Mouse (Mus musculus) liver, embryonic 14.5 days (tissue): Measurements from ENCODE around the gene Itga3. TPM values are rescaled to one million over a fixed set of nuclear protein-coding genes. Genes with fewer than 3 reads are reported as not detected.
A peak's percentile ranks its signal among the peaks of the same experiment; 100 is the strongest.

Source experiments
- ATAC-seq: fragments of 200-750 bp; cut with Nextera tagmentation; 2 replicates; pipeline ENCODE4 v1.8.0; 2017; ENCODE audit warnings: moderate number of reproducible peaks, mild to moderate bottlenecking, moderate library complexity; ENCODE audit not compliant: insufficient read depth
- DNase-seq, 3 experiments: peaks; one replicate each; pipeline ENCODE4 v3.0.0-alpha.2; 2012 to 2013; ENCODE audit warnings: low read depth in 3 of 3, low spot score in 3 of 3
- H3K27ac ChIP-seq: fragments of 300-500 bp; sonication (generic); 2 replicates; pipeline ENCODE4 v1.5.1; 2014; ENCODE audit warnings: moderate library complexity, mild to moderate bottlenecking, control low read depth, inconsistent platforms
- H3K27me3 ChIP-seq: fragments of 300-500 bp; sonication (generic); 2 replicates; pipeline ENCODE4 v1.6.1; 2014; ENCODE audit warnings: mild to moderate bottlenecking, low read length, moderate library complexity; ENCODE audit not compliant: control insufficient read depth, insufficient read depth
- H3K36me3 ChIP-seq: fragments of 300-500 bp; sonication (generic); replicated peaks from 2 replicates; pipeline ENCODE4 v1.6.1; 2014; ENCODE audit warnings: low read depth; ENCODE audit not compliant: control insufficient read depth, insufficient read depth
- H3K4me1 ChIP-seq, 2 experiments: fragments of 200-500 bp in 1 of 2; fragments of 300-500 bp in 1 of 2; sonication (generic) in 1 of 2; replicated peaks; 2 replicates each; pipeline ENCODE4 v1.6.1; 2012 to 2014; ENCODE audit warnings: antibody characterized with exemption in 1 of 2, inconsistent platforms in 1 of 2, low read length in 1 of 2; ENCODE audit not compliant: control insufficient read depth in 2 of 2, insufficient read depth in 2 of 2
- H3K4me2 ChIP-seq: fragments of 300-500 bp; sonication (generic); 2 replicates; pipeline ENCODE4 v1.6.1; 2014; ENCODE audit warnings: low read depth, mild to moderate bottlenecking, control low read depth, moderate library complexity
- H3K4me3 ChIP-seq, 2 experiments: fragments of 200-500 bp in 1 of 2; fragments of 300-500 bp in 1 of 2; sonication (generic) in 1 of 2; 2 replicates each; pipeline ENCODE4 v1.5.1; 2012 to 2014; ENCODE audit warnings: low read depth in 2 of 2, low read length in 2 of 2, mild to moderate bottlenecking in 2 of 2, control low read depth in 1 of 2, inconsistent platforms in 1 of 2, moderate library complexity in 1 of 2; ENCODE audit not compliant: insufficient read depth in 1 of 2
- H3K9ac ChIP-seq: fragments of 300-500 bp; sonication (generic); replicated peaks from 2 replicates; pipeline ENCODE4 v1.6.1; 2014; ENCODE audit warnings: mild to moderate bottlenecking, control low read depth, moderate library complexity
- H3K9me3 ChIP-seq: fragments of 300-500 bp; sonication (generic); 2 replicates; pipeline ENCODE4 v1.6.1; 2016; ENCODE audit warnings: low read length, mixed read lengths; ENCODE audit not compliant: control insufficient read depth
- CTCF ChIP-seq: IDR thresholded peaks from 2 replicates; pipeline ENCODE4 v1.5.1; 2016; ENCODE audit warnings: antibody characterized with exemption, low read depth, control low read depth
- EP300 ChIP-seq: IDR thresholded peaks from 2 replicates; pipeline ENCODE4 v1.6.1; 2016; ENCODE audit warnings: antibody characterized with exemption, low read depth
- WGBS: fragments of 180-500 bp; shearing (Covaris S2); extraction: QIAGEN DNeasy Blood & Tissue Kit; methylation state at CpG from one replicate; pipeline ENCODE4 v1.1.7; 2014; ENCODE audit not compliant: insufficient replicate concordance; 5-methylcytosine and 5-hydroxymethylcytosine counted together
- polyA plus RNA-seq, 2 experiments: library from polyadenylated mRNA; depleted of rRNA in 1 of 2; stranded (reverse) in 1 of 2; unstranded in 1 of 2; fragments of >200 nt; fragmentation: Nextera tagmentation in 1 of 2; extraction: Ambion mirVana in 1 of 2; gene quantifications; 2 replicates each; pipeline versions ENCODE4 v1.2.1 to v1.2.3; 2012 to 2014

Gene Itga3
- polyA plus RNA-seq (2012; rRNA removed) (1.7 and 2.0 TPM in 2 replicates), polyA plus RNA-seq (2014; fragmentation: Nextera tagmentation; extraction: Ambion mirVana) (1.5 and 1.9 TPM in 2 replicates)

DNA sequence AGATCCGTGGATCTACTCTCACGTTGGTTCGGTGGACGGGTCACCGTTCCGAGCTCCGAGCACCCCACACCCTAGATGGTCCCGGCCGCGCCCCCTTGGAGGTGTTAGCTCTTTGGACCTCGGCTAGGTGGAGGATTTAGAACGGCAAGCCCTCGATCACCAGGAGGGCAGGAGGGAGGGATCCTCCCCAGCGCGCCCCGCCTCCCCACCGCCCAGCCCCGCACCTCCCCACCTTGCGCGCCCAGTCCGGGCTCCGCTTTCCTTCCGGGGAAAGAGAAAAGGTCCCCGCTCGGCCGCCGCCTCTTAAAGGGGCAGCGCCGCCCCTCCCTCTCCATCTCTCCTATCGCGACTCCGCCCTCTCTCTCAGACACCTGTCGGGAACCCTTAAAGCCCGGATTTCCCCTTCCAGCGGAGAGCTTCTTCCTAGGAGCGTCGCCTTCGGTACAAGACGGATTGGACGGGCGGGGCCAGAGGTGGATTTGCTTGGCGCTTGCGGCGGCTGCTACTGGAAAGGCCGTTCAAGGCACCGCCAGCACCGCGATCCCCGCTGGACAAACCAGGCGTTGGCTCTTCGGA is at the start of gene Itga3:
TSS of gene Itga3 (minus strand) at position 266 of the 576 bp plus-strand sequence.
- no peak for TF ChIP-seq EP300
- TF ChIP-seq CTCF: no peak
- DNase-seq: peak in 1 of 3 experiments; percentile 9

DNA sequence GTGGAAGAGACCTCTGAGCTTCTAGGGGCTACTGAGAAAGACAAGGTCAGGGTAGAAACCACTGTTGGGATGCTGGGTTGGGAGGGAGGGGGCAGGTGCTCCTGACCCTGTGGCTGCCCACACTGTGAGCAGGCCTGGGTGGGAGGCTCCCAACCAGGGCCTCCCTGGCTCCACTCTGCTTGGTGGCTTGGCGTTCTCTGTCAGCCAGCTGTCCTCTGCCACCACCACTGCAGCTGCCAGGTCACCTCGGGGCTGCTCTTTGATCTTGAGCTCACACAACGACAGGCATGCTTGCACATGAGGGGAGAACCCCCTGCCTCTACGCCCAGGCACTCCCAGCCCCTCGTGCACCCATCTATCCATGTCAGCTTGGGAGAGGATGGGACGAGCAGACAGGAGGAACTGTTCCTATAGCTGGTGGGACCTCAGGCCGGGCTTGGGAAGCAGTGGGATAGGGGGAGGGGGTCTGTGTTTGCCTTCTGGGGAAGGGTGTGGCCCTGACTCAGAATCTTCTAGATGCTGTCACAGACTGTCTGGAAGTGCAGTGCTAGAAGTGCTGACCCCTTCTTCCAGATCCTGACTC is 48.9 kb upstream of the Itga3 start:
- H3K4me2 ChIP-seq: no peak overlapping the region
- peaks cover 41% of the 10 kb centered on the region for H3K27me3 ChIP-seq
- ATAC-seq (no peak), DNase-seq (no peak)
- no peak overlapping the region for H3K9ac ChIP-seq
- H3K27ac ChIP-seq: no peak overlapping the region
- 31% methylated on average over 7 of the region's 7 CpGs for WGBS
- TF ChIP-seq CTCF (no peak), EP300 (no peak)
- H3K36me3 ChIP-seq: no peaks in the 10 kb centered on the region
- no peak overlapping the region for H3K4me3 ChIP-seq
- no peaks in the 10 kb centered on the region for H3K4me1 ChIP-seq
- no peaks in the 10 kb centered on the region for H3K9me3 ChIP-seq

More for the DNA sequence above, at the start of gene Itga3:
- Histone ChIP-seq H3K9me3 (no peaks in the 10 kb centered on the region), H3K36me3 (no peaks in the 10 kb centered on the region), H3K27me3 (peaks cover 55% of the 10 kb centered on the region), H3K4me3 (peak within 1 kb of the TSS; percentile 39 to 40), H3K27ac (no peak within 1 kb of the TSS), H3K4me2 (peak within 1 kb of the TSS; percentile 37), H3K9ac (no peak within 1 kb of the TSS), H3K4me1 (peaks cover 0 to 11% of the 10 kb centered on the region in 2 experiments; a peak in 2 of 4 replicates)
- ATAC-seq: peak; percentile 61
- WGBS: under 1% methylated on average over 46 of the region's 51 CpGs

DNA sequence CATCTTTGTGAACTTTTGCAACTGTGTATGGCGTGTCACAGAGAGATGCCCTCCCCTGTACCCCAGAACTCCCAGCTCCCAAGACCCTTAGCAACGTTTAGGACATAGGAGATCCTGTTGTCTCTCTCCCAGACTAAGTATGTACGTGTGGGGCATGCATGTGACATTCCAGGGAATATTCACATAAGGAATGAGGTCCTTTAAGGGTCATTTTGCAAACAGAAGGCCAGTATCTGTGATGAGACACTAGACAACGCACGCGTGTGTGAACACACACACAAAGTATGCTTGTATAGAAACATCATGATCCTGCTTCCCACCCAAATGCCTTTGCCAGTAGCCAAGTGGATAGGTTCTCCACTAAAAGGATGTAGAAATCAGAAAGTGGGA is 45.5 kb upstream of the Itga3 start:
- no peaks in the 10 kb centered on the region for H3K9me3 ChIP-seq
- no peak for ATAC-seq
- no peaks in the 10 kb centered on the region for H3K36me3 ChIP-seq
- H3K27ac ChIP-seq: no peak overlapping the region
- 26% methylated on average over 6 of the region's 6 CpGs for WGBS
- no peak overlapping the region for H3K4me2 ChIP-seq
- H3K9ac ChIP-seq: no peak overlapping the region
- no peaks in the 10 kb centered on the region for H3K4me1 ChIP-seq
- no peak for DNase-seq
- no peak for TF ChIP-seq EP300
- no peak overlapping the region for H3K4me3 ChIP-seq
- H3K27me3 ChIP-seq: peaks cover 72% of the 10 kb centered on the region

DNA sequence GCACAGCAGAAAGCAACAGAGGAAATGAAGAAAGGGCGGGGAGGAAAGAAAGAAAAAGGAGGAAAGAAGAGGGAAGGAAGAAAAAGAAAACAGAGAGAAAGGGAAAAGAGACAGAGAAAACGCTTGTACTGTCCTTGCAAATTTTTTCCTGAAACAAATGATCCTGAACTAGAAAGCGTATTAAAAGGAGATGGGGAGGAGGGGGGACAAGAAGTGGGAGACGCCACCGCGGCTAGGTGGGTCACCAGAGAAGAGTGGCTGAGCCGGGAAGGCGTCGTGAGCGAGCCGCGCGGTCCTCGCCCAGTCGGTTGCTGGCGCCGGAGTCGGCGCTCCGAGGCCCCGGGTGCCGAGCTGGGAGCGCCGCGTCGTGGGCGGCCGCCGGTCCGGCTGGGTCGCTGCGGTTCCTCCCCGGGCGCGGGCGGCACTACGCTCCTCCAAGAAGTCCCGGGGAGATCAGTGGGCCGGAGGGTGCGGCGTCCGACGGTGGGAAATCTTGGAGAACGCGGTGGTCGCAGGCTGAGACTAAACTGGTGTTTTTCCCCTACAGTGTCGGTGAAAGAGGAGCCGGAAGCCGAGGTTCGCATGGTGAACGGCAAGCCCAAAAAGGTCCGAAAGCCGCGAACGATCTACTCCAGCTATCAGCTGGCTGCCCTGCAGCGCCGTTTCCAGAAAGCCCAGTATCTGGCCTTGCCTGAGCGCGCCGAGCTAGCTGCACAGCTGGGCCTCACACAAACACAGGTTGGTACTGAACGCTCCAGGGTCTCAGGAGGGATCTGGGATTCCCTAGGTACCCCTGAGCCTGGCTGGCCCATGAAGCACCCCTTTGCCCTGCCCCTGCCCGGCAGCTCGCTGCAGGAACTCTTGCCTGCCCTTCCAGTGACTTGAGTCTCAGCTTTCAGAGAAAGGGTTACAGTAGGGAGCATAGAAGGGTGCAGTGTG is 44.8 kb upstream of the Itga3 start:
- WGBS: under 1% methylated on average over 55 of the region's 63 CpGs
- ATAC-seq: no peak

DNA sequence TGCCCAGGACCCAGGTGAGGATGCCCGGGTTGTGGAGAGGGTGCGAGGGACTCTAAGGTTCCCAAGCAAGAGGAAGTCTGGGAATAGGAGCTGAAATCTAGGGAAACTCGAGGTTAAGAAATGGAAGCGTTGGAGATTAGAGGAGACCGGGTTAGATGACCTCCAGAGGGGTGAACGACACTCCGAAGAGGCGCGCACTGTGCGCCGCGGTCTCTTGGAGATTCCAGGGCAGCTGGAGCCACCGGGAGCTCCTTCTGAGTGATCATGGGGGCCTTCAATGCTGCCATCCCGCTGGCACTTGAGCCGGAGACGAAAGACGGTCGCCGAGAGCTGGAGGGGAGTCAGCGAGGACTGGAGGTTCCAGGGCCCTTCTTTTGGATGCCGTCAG is 44.0 kb upstream of the Itga3 start:
- 2% methylated on average over 21 of the region's 21 CpGs for WGBS
- Histone ChIP-seq H3K36me3 (no peaks in the 10 kb centered on the region), H3K4me2 (no peak overlapping the region), H3K4me1 (no peaks in the 10 kb centered on the region), H3K27me3 (peaks cover 72% of the 10 kb centered on the region), H3K27ac (no peak overlapping the region), H3K9ac (no peak overlapping the region), H3K9me3 (no peaks in the 10 kb centered on the region), H3K4me3 (no peak overlapping the region)
- no peak for DNase-seq
- no peak for ATAC-seq
- TF ChIP-seq EP300 (no peak), CTCF (no peak)

More for the DNA sequence above, 44.8 kb upstream of the Itga3 start:
- Histone ChIP-seq H3K36me3 (no peaks in the 10 kb centered on the region), H3K4me3 (no peak overlapping the region), H3K9me3 (no peaks in the 10 kb centered on the region), H3K4me1 (no peaks in the 10 kb centered on the region), H3K4me2 (no peak overlapping the region), H3K9ac (no peak overlapping the region), H3K27ac (no peak overlapping the region), H3K27me3 (peaks cover 72% of the 10 kb centered on the region)
- no peak for DNase-seq
- no peak for TF ChIP-seq CTCF
